Mouse (Mus musculus) erythroblast, embryonic 14.5 days (primary cell): ENCODE data around the gene Abca4.

Source experiments
- GATA1 ChIP-seq: IDR thresholded peaks from 2 replicates; pipeline ENCODE4 v1.6.1; 2012; ENCODE audit warnings: low read length, inconsistent platforms, mixed read lengths
- TAL1 ChIP-seq: IDR thresholded peaks from 3 replicates; pipeline ENCODE4 v1.6.1; 2012; ENCODE audit warnings: low read length, inconsistent platforms, mixed read lengths

- TF ChIP-seq GATA1 = no peak
- TF ChIP-seq TAL1 = no peak
Measured at GRCm38 (mm10) chr3:121995125-121995524, 49.1 kb upstream of the Abca4 start.
